Mouse (Mus musculus): ENCODE measurements around the gene Nhlrc4. TPM values are rescaled to one million over a fixed set of nuclear protein-coding genes. Genes with fewer than 3 reads are reported as not detected.

Gene Nhlrc4
- polyA plus RNA-seq, 1 experiment: 0.46 TPM

- Histone ChIP-seq H3ac (ENCODE audit: control insufficient read depth, insufficient read length, low read depth) (no peak overlapping the region), H3K4me3 (ENCODE audit: insufficient read depth, poor library complexity, severe bottlenecking) (no peak overlapping the region), H3K79me2 (ENCODE audit: control insufficient read depth, insufficient read depth) (peaks cover 96% of the 10 kb centered on the region), H3K36me3 (ENCODE audit: control insufficient read depth, insufficient read depth) (no peaks in the 10 kb centered on the region), H3K79me3 (ENCODE audit: low read depth) (peaks cover 33% of the 10 kb centered on the region), H3K27me3 (ENCODE audit: control insufficient read depth, insufficient read depth, insufficient read length) (no peaks in the 10 kb centered on the region)
- no peak for TF ChIP-seq MYOG (IDR thresholded peaks at IDR 0.05; ENCODE audit: control insufficient read depth, extremely low read depth, insufficient read length)
- no peak for TF ChIP-seq MYOD1 (IDR thresholded peaks at IDR 0.05; ENCODE audit: control insufficient read depth, insufficient read length, low read depth)
- no peak for TF ChIP-seq MAX (IDR thresholded peaks at IDR 0.05)
- no peak for TF ChIP-seq CTCF (IDR thresholded peaks at IDR 0.05; ENCODE audit: control insufficient read depth, insufficient read depth, insufficient read length)
- TF ChIP-seq USF1 (IDR thresholded peaks at IDR 0.05; ENCODE audit: low read depth): no peak
- no peak for TF ChIP-seq FOSL1 (IDR thresholded peaks at IDR 0.05; ENCODE audit: insufficient read depth, low read length, poor library complexity, severe bottlenecking)
- TF ChIP-seq CEBPB (IDR thresholded peaks at IDR 0.05; ENCODE audit: low read depth): no peak
These were observed 26.4 kb upstream of the Nhlrc4 start for GRCm38 (mm10) chr17:25970954-25971707.

DNA sequence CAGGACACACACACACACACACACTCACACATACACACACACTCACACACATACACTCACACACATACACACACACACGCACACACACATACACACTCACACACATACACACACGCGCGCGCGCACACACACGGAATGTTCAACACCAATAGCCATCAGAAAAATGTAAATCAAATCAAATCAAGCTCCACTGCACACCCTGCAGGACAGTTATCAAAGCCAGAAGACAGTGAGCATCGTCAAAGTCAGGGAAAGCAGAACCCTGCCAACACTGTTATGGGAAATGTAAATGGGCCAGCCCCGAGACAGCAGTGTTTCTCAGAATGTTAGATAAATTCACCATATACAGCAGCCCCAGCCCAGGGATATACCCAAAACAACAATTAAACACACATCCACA is 25.7 kb upstream of the Nhlrc4 start:
- H3K79me3 ChIP-seq (ENCODE audit: low read depth): peaks cover 29% of the 10 kb centered on the region
- H3K27me3 ChIP-seq (ENCODE audit: control insufficient read depth, insufficient read depth, insufficient read length): no peaks in the 10 kb centered on the region
- peaks cover 90% of the 10 kb centered on the region for H3K79me2 ChIP-seq (ENCODE audit: control insufficient read depth, insufficient read depth)
- no peak for TF ChIP-seq FOSL1 (IDR thresholded peaks at IDR 0.05; ENCODE audit: insufficient read depth, low read length, poor library complexity, severe bottlenecking)
- TF ChIP-seq USF1 (IDR thresholded peaks at IDR 0.05; ENCODE audit: low read depth): no peak
- TF ChIP-seq MYOD1 (IDR thresholded peaks at IDR 0.05; ENCODE audit: control insufficient read depth, insufficient read length, low read depth): no peak
- peaks cover 3% of the 10 kb centered on the region for H3K36me3 ChIP-seq (ENCODE audit: control insufficient read depth, insufficient read depth)
- H3ac ChIP-seq (ENCODE audit: control insufficient read depth, insufficient read length, low read depth): no peak overlapping the region
- H3K4me3 ChIP-seq (ENCODE audit: insufficient read depth, poor library complexity, severe bottlenecking): no peak overlapping the region

DNA sequence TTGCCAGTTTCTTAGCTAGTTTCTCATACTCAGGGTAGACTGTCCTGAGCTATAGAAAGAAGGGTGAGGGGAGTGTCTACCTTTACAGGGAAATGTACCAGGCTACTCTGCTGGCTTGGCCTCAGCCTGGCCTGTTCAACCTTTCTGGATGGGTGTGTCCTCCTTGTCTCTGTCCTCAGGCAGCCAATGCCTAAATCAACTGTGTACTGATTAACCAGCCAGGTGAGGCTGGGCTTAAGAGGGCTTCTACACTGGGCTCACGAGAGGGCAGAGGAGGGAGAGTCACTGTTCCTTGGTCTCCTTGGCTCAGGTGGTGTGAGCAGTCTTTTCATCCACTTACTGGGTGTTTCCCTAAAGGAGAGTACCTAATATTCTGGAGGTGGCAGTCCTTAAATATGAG is 23.4 kb upstream of the Nhlrc4 start:
- Histone ChIP-seq H3K36me3 (ENCODE audit: control insufficient read depth, insufficient read depth) (peaks cover 3% of the 10 kb centered on the region), H3ac (ENCODE audit: control insufficient read depth, insufficient read length, low read depth) (no peak overlapping the region), H3K27me3 (ENCODE audit: control insufficient read depth, insufficient read depth, insufficient read length) (no peaks in the 10 kb centered on the region), H3K4me3 (ENCODE audit: insufficient read depth, poor library complexity, severe bottlenecking) (no peak overlapping the region), H3K79me3 (ENCODE audit: low read depth) (peaks cover 24% of the 10 kb centered on the region), H3K79me2 (ENCODE audit: control insufficient read depth, insufficient read depth) (peaks cover 69% of the 10 kb centered on the region)
- TF ChIP-seq MYOD1 (IDR thresholded peaks at IDR 0.05; ENCODE audit: control insufficient read depth, insufficient read length, low read depth): no peak
- TF ChIP-seq CTCF (IDR thresholded peaks at IDR 0.05; ENCODE audit: control insufficient read depth, insufficient read depth, insufficient read length): no peak
- no peak for TF ChIP-seq MYOG (IDR thresholded peaks at IDR 0.05; ENCODE audit: control insufficient read depth, extremely low read depth, insufficient read length)

DNA sequence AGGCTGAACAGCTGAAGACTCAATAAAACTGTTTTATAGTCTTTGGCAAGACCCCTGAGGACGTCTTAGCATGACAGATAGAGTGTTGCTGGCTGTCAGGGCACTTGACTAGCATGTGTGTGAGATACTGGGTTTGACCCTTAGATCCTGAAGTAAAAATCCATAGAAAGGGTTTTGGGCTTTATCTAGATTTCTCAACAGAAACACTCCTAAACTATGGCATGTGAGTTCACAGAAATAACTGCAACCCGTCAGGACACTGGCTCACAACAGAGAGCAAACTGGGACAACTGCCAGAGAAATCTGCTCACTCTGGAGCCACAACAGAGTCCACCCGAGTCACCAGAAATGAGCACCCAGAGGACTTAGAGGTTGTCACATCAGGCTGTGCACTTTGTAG is 22.9 kb upstream of the Nhlrc4 start:
- Histone ChIP-seq H3K79me3 (ENCODE audit: low read depth) (peaks cover 24% of the 10 kb centered on the region), H3K27me3 (ENCODE audit: control insufficient read depth, insufficient read depth, insufficient read length) (no peaks in the 10 kb centered on the region)
- no peak for TF ChIP-seq CTCF (IDR thresholded peaks at IDR 0.05; ENCODE audit: control insufficient read depth, insufficient read depth, insufficient read length)
- TF ChIP-seq MYOG (IDR thresholded peaks at IDR 0.05; ENCODE audit: control insufficient read depth, extremely low read depth, insufficient read length): no peak
- no peak for TF ChIP-seq MAX (IDR thresholded peaks at IDR 0.05)
- TF ChIP-seq CEBPB (IDR thresholded peaks at IDR 0.05; ENCODE audit: low read depth): no peak
- TF ChIP-seq FOSL1 (IDR thresholded peaks at IDR 0.05; ENCODE audit: insufficient read depth, low read length, poor library complexity, severe bottlenecking): no peak
- TF ChIP-seq MYOD1 (IDR thresholded peaks at IDR 0.05; ENCODE audit: control insufficient read depth, insufficient read length, low read depth): no peak
- TF ChIP-seq USF1 (IDR thresholded peaks at IDR 0.05; ENCODE audit: low read depth): no peak

GRCm38 (mm10) chr17:25964271-25964670 is 19.5 kb upstream of the Nhlrc4 start:
- Histone ChIP-seq H3K79me2 (ENCODE audit: control insufficient read depth, insufficient read depth) (peaks cover 30% of the 10 kb centered on the region), H3K79me3 (ENCODE audit: low read depth) (peaks cover 12% of the 10 kb centered on the region), H3K4me3 (ENCODE audit: insufficient read depth, poor library complexity, severe bottlenecking) (no peak overlapping the region), H3K27me3 (ENCODE audit: control insufficient read depth, insufficient read depth, insufficient read length) (no peaks in the 10 kb centered on the region), H3K36me3 (ENCODE audit: control insufficient read depth, insufficient read depth) (peaks cover 3% of the 10 kb centered on the region), H3ac (ENCODE audit: control insufficient read depth, insufficient read length, low read depth) (no peak overlapping the region)
- TF ChIP-seq CTCF (IDR thresholded peaks at IDR 0.05; ENCODE audit: control insufficient read depth, insufficient read depth, insufficient read length) (no peak), USF1 (IDR thresholded peaks at IDR 0.05; ENCODE audit: low read depth) (no peak), MYOG (IDR thresholded peaks at IDR 0.05; ENCODE audit: control insufficient read depth, extremely low read depth, insufficient read length) (no peak), CEBPB (IDR thresholded peaks at IDR 0.05; ENCODE audit: low read depth) (no peak), MYOD1 (IDR thresholded peaks at IDR 0.05; ENCODE audit: control insufficient read depth, insufficient read length, low read depth) (no peak), FOSL1 (IDR thresholded peaks at IDR 0.05; ENCODE audit: insufficient read depth, low read length, poor library complexity, severe bottlenecking) (no peak), MAX (IDR thresholded peaks at IDR 0.05) (no peak)

More for the DNA sequence above, 22.9 kb upstream of the Nhlrc4 start:
- H3K4me3 ChIP-seq (ENCODE audit: insufficient read depth, poor library complexity, severe bottlenecking): no peak overlapping the region
- H3ac ChIP-seq (ENCODE audit: control insufficient read depth, insufficient read length, low read depth): no peak overlapping the region
- peaks cover 64% of the 10 kb centered on the region for H3K79me2 ChIP-seq (ENCODE audit: control insufficient read depth, insufficient read depth)
- H3K36me3 ChIP-seq (ENCODE audit: control insufficient read depth, insufficient read depth): peaks cover 3% of the 10 kb centered on the region

DNA sequence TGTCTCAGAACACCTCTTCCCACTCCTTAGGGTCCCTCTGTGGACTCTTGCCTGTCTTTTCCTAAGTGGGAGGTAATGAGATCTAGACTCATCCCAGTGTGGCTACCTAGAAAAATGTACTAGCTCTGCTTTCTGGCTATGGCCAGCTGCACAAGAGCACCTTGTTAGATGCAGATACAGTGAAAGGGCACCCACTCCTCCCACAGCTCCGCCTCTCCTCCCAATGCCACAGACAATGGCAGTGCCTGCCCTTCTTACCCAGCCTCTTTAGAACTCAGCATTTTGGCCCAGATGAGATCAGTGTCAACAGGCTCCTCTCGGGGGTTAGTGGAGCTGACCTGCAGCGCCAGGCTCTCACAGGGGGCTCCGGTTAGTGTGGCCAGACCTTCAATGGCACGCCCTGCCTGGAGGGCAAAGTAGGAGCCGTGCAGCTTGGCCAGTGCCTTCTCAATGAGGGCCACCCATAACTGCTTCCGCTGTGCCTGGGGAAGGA is 17.7 kb upstream of the Nhlrc4 start:
- Histone ChIP-seq H3K79me2 (ENCODE audit: control insufficient read depth, insufficient read depth) (peaks cover 12% of the 10 kb centered on the region), H3ac (ENCODE audit: control insufficient read depth, insufficient read length, low read depth) (no peak overlapping the region), H3K79me3 (ENCODE audit: low read depth) (peaks cover 2% of the 10 kb centered on the region), H3K4me3 (ENCODE audit: insufficient read depth, poor library complexity, severe bottlenecking) (no peak overlapping the region), H3K27me3 (ENCODE audit: control insufficient read depth, insufficient read depth, insufficient read length) (no peaks in the 10 kb centered on the region), H3K36me3 (ENCODE audit: control insufficient read depth, insufficient read depth) (peaks cover 3% of the 10 kb centered on the region)
- TF ChIP-seq MYOD1 (IDR thresholded peaks at IDR 0.05; ENCODE audit: control insufficient read depth, insufficient read length, low read depth) (no peak), MYOG (IDR thresholded peaks at IDR 0.05; ENCODE audit: control insufficient read depth, extremely low read depth, insufficient read length) (no peak), MAX (IDR thresholded peaks at IDR 0.05) (no peak), FOSL1 (IDR thresholded peaks at IDR 0.05; ENCODE audit: insufficient read depth, low read length, poor library complexity, severe bottlenecking) (no peak), CTCF (IDR thresholded peaks at IDR 0.05; ENCODE audit: control insufficient read depth, insufficient read depth, insufficient read length) (no peak), USF1 (IDR thresholded peaks at IDR 0.05; ENCODE audit: low read depth) (no peak), CEBPB (IDR thresholded peaks at IDR 0.05; ENCODE audit: low read depth) (no peak)
